Mouse (Mus musculus) brain, embryonic 14.5 days (tissue): Measurements from ENCODE around the gene Pkp3.

ENCODE experiments used
- CTCF ChIP-seq: fragments of 200-500 bp; IDR thresholded peaks from 2 replicates; pipeline ENCODE4 v1.5.1; 2012; ENCODE audit warnings: inconsistent platforms, mild to moderate bottlenecking, moderate library complexity, borderline replicate concordance; ENCODE audit not compliant: insufficient read depth, insufficient read length; ENCODE audit errors: extremely low read depth
- POLR2A ChIP-seq: fragments of 200-500 bp; IDR thresholded peaks from 2 replicates; pipeline ENCODE4 v1.6.1; 2012; ENCODE audit warnings: mild to moderate bottlenecking, inconsistent platforms, borderline replicate concordance; ENCODE audit not compliant: poor library complexity, insufficient read depth, insufficient read length, severe bottlenecking; ENCODE audit errors: extremely low read depth

- TF ChIP-seq POLR2A (no peak), CTCF (no peak)
Measured at GRCm38 (mm10) chr7:141122689-141123516, 44.9 kb downstream of the Pkp3 start.
